Mouse (Mus musculus) heart, embryonic 13.5 days (tissue): ENCODE results near the gene Zfp60. TPM values are rescaled to one million over a fixed set of nuclear protein-coding genes. Genes with fewer than 3 reads are reported as not detected.

Experiments
- ATAC-seq: fragments of 200-750 bp; cut with Nextera tagmentation; 2 replicates; pipeline ENCODE4 v1.8.0; 2017; ENCODE audit warnings: moderate TSS enrichment; ENCODE audit not compliant: insufficient number of reproducible peaks, low FRiP score, low TSS enrichment; ENCODE audit errors: extremely low read depth
- H3K27ac ChIP-seq: fragments of 300-500 bp; sonication (generic); replicated peaks from 2 replicates; pipeline ENCODE4 v1.5.1; 2015; ENCODE audit warnings: moderate library complexity, mild to moderate bottlenecking, inconsistent platforms
- H3K27me3 ChIP-seq: fragments of 300-500 bp; sonication (generic); replicated peaks from 2 replicates; pipeline ENCODE4 v1.6.1; 2015; ENCODE audit warnings: mild to moderate bottlenecking, inconsistent platforms
- H3K36me3 ChIP-seq: fragments of 300-500 bp; sonication (generic); 2 replicates; pipeline ENCODE4 v1.6.1; 2015; ENCODE audit warnings: mild to moderate bottlenecking, inconsistent platforms
- H3K4me1 ChIP-seq: fragments of 300-500 bp; sonication (generic); 2 replicates; pipeline ENCODE4 v1.6.1; 2015; ENCODE audit warnings: inconsistent platforms
- H3K4me2 ChIP-seq: fragments of 300-500 bp; sonication (generic); 2 replicates; pipeline ENCODE4 v1.6.1; 2015; ENCODE audit warnings: inconsistent platforms, mild to moderate bottlenecking, moderate library complexity
- H3K4me3 ChIP-seq: fragments of 300-500 bp; sonication (generic); 2 replicates; pipeline ENCODE4 v1.5.1; 2015; ENCODE audit warnings: moderate library complexity, mild to moderate bottlenecking, inconsistent platforms
- H3K9ac ChIP-seq: fragments of 300-500 bp; sonication (generic); 2 replicates; pipeline ENCODE4 v1.6.1; 2015; ENCODE audit warnings: inconsistent platforms, mild to moderate bottlenecking, moderate library complexity
- H3K9me3 ChIP-seq: fragments of 300-500 bp; sonication (generic); 2 replicates; pipeline ENCODE4 v1.6.1; 2016; ENCODE audit warnings: inconsistent platforms
- WGBS: fragments of 180-500 bp; shearing (Covaris S2); methylation state at CpG from one replicate; pipeline ENCODE4 v1.1.7; 2015; ENCODE audit warnings: mixed read lengths; 5-methylcytosine and 5-hydroxymethylcytosine counted together
- polyA plus RNA-seq: library from polyadenylated mRNA; unstranded; fragments of >200 nt; fragmentation: Nextera tagmentation; extraction: Ambion mirVana; gene quantifications from 2 replicates; pipeline ENCODE4 v1.2.1, GENCODE M21; 2015

The Zfp60 gene
- 19.5 and 20.1 TPM in 2 replicates for polyA plus RNA-seq

- under 1% methylated on average over 35 of the region's 35 CpGs for WGBS
- no peaks in the 10 kb centered on the region for H3K9me3 ChIP-seq
- peak; percentile 77 for ATAC-seq
- no peaks in the 10 kb centered on the region for H3K36me3 ChIP-seq
- peak within 1 kb of the TSS; percentile 94 for H3K27ac ChIP-seq
- peak within 1 kb of the TSS; percentile 94 for H3K9ac ChIP-seq
- H3K4me2 ChIP-seq = peak within 1 kb of the TSS; percentile 84
- peaks cover 25% of the 10 kb centered on the region for H3K4me1 ChIP-seq
- no peaks in the 10 kb centered on the region; the same call in 1 of the 2 replicates for H3K27me3 ChIP-seq
- peak within 1 kb of the TSS; percentile 80 for H3K4me3 ChIP-seq
Observed at GRCm38 (mm10) chr7:27731281-27731883, at the start of gene Zfp60. Zfp60 (plus strand) TSS chr7:27731389.

- Histone ChIP-seq H3K9ac (no peak overlapping the region), H3K36me3 (no peaks in the 10 kb centered on the region), H3K4me2 (no peak overlapping the region), H3K4me3 (no peak overlapping the region), H3K27ac (no peak overlapping the region), H3K27me3 (peaks cover 22% of the 10 kb centered on the region), H3K4me1 (peaks cover 14% of the 10 kb centered on the region), H3K9me3 (no peaks in the 10 kb centered on the region)
- 24% methylated on average over 2 of the region's 2 CpGs for WGBS
- no peak for ATAC-seq
Observed at GRCm38 (mm10) chr7:27683218-27683617, 48.0 kb upstream of the Zfp60 start.

- H3K4me2 ChIP-seq = peak overlapping the region; percentile 40
- no peaks in the 10 kb centered on the region for H3K36me3 ChIP-seq
- peaks cover 22% of the 10 kb centered on the region for H3K27me3 ChIP-seq
- H3K27ac ChIP-seq = no peak overlapping the region
- peaks cover 25% of the 10 kb centered on the region for H3K4me1 ChIP-seq
- ATAC-seq = no peak
- H3K9ac ChIP-seq = no peak overlapping the region
- no peaks in the 10 kb centered on the region for H3K9me3 ChIP-seq
- WGBS = 31% methylated on average over 5 of the region's 5 CpGs
- H3K4me3 ChIP-seq = 0 out of 2 replicates have a peak overlapping the region, but pooled peaks have one; percentile 8
Observed at GRCm38 (mm10) chr7:27685220-27685619, 46.0 kb upstream of the Zfp60 start.

- WGBS = 1% methylated on average over 6 of the region's 6 CpGs
- H3K4me3 ChIP-seq = no peak overlapping the region
Observed at GRCm38 (mm10) chr7:27685681-27686080, 45.5 kb upstream of the Zfp60 start.

GRCm38 (mm10) chr7:27687043-27687442, 44.1 kb upstream of the Zfp60 start:
- no peak overlapping the region for H3K27ac ChIP-seq
- no peak overlapping the region for H3K4me3 ChIP-seq
- no peak overlapping the region for H3K9ac ChIP-seq
- peaks cover 16% of the 10 kb centered on the region for H3K27me3 ChIP-seq
- H3K4me1 ChIP-seq = peaks cover 25% of the 10 kb centered on the region
- no peak for ATAC-seq
- H3K36me3 ChIP-seq = no peaks in the 10 kb centered on the region
- 76% methylated on average over 1 of the region's 1 CpGs for WGBS
- no peak overlapping the region for H3K4me2 ChIP-seq
- H3K9me3 ChIP-seq = no peaks in the 10 kb centered on the region

More at GRCm38 (mm10) chr7:27685681-27686080, 45.5 kb upstream of the Zfp60 start:
- Histone ChIP-seq H3K4me2 (peak overlapping the region; percentile 40), H3K27ac (no peak overlapping the region), H3K9me3 (no peaks in the 10 kb centered on the region), H3K9ac (no peak overlapping the region), H3K4me1 (peaks cover 25% of the 10 kb centered on the region), H3K36me3 (no peaks in the 10 kb centered on the region), H3K27me3 (peaks cover 22% of the 10 kb centered on the region)
- ATAC-seq = no peak

GRCm38 (mm10) chr7:27687836-27688235, 43.4 kb upstream of the Zfp60 start:
- 62% methylated on average over 3 of the region's 3 CpGs for WGBS
- peak overlapping the region; percentile 86 for H3K4me2 ChIP-seq
- H3K27me3 ChIP-seq = peaks cover 16% of the 10 kb centered on the region
- no peak for ATAC-seq
- H3K36me3 ChIP-seq = no peaks in the 10 kb centered on the region
- no peaks in the 10 kb centered on the region for H3K9me3 ChIP-seq
- H3K9ac ChIP-seq = no peak overlapping the region
- H3K27ac ChIP-seq = no peak overlapping the region
- peak overlapping the region; percentile 61 for H3K4me3 ChIP-seq
- H3K4me1 ChIP-seq = peaks cover 25% of the 10 kb centered on the region

- H3K4me1 ChIP-seq = peaks cover 23% of the 10 kb centered on the region
- H3K9ac ChIP-seq = peak overlapping the region; percentile 87
- H3K4me3 ChIP-seq = peak overlapping the region; percentile 61
- no peak for ATAC-seq
- peak overlapping the region; percentile 67; the same call in 1 of the 2 replicates for H3K27ac ChIP-seq
- H3K27me3 ChIP-seq = peaks cover 16% of the 10 kb centered on the region
- no peaks in the 10 kb centered on the region for H3K9me3 ChIP-seq
- H3K36me3 ChIP-seq = no peaks in the 10 kb centered on the region
- H3K4me2 ChIP-seq = peak overlapping the region; percentile 86
- WGBS = 37% methylated on average over 14 of the region's 14 CpGs
Observed at GRCm38 (mm10) chr7:27688246-27688788, 42.9 kb upstream of the Zfp60 start.

- Histone ChIP-seq H3K36me3 (no peaks in the 10 kb centered on the region), H3K27me3 (peaks cover 13% of the 10 kb centered on the region), H3K27ac (peak within 1 kb of the TSS; percentile 67), H3K9ac (peak within 1 kb of the TSS; percentile 87), H3K4me1 (peaks cover 21% of the 10 kb centered on the region), H3K9me3 (no peaks in the 10 kb centered on the region), H3K4me2 (peak within 1 kb of the TSS; percentile 86), H3K4me3 (peak within 1 kb of the TSS; percentile 61)
- peak; percentile 98 for ATAC-seq
- WGBS = 1% methylated on average over 19 of the region's 19 CpGs
Observed at GRCm38 (mm10) chr7:27688815-27689612, 42.2 kb upstream of the Zfp60 start, which contains the start of gene Zfp607b. Zfp607b (plus strand) TSS chr7:27689340.

- H3K4me1 ChIP-seq = peaks cover 16% of the 10 kb centered on the region
- no peaks in the 10 kb centered on the region for H3K27me3 ChIP-seq
- H3K9me3 ChIP-seq = no peaks in the 10 kb centered on the region
- H3K4me3 ChIP-seq = no peak overlapping the region
- ATAC-seq = no peak
- H3K4me2 ChIP-seq = no peak overlapping the region
- 28% methylated on average over 5 of the region's 5 CpGs for WGBS
- no peak overlapping the region for H3K27ac ChIP-seq
- no peak overlapping the region for H3K9ac ChIP-seq
- H3K36me3 ChIP-seq = no peaks in the 10 kb centered on the region
Observed at GRCm38 (mm10) chr7:27691076-27691475, 40.1 kb upstream of the Zfp60 start.

- ATAC-seq = no peak
- no peak overlapping the region for H3K4me3 ChIP-seq
- no peak overlapping the region for H3K9ac ChIP-seq
- no peaks in the 10 kb centered on the region for H3K9me3 ChIP-seq
- no peaks in the 10 kb centered on the region for H3K4me1 ChIP-seq
- no peaks in the 10 kb centered on the region for H3K36me3 ChIP-seq
- H3K27me3 ChIP-seq = no peaks in the 10 kb centered on the region
- no peak overlapping the region for H3K27ac ChIP-seq
- WGBS = 42% methylated on average over 3 of the region's 3 CpGs
- H3K4me2 ChIP-seq = no peak overlapping the region
Observed at GRCm38 (mm10) chr7:27696711-27697110, 34.5 kb upstream of the Zfp60 start.

- no peak for ATAC-seq
- Histone ChIP-seq H3K27ac (no peak overlapping the region), H3K4me2 (no peak overlapping the region), H3K9ac (no peak overlapping the region), H3K9me3 (peaks cover 28% of the 10 kb centered on the region), H3K36me3 (no peaks in the 10 kb centered on the region), H3K4me1 (no peaks in the 10 kb centered on the region), H3K4me3 (no peak overlapping the region), H3K27me3 (no peaks in the 10 kb centered on the region)
- WGBS = 80% methylated on average over 7 of the region's 7 CpGs
Observed at GRCm38 (mm10) chr7:27710402-27710801, 20.8 kb upstream of the Zfp60 start.
